In the genomic region with DNA sequence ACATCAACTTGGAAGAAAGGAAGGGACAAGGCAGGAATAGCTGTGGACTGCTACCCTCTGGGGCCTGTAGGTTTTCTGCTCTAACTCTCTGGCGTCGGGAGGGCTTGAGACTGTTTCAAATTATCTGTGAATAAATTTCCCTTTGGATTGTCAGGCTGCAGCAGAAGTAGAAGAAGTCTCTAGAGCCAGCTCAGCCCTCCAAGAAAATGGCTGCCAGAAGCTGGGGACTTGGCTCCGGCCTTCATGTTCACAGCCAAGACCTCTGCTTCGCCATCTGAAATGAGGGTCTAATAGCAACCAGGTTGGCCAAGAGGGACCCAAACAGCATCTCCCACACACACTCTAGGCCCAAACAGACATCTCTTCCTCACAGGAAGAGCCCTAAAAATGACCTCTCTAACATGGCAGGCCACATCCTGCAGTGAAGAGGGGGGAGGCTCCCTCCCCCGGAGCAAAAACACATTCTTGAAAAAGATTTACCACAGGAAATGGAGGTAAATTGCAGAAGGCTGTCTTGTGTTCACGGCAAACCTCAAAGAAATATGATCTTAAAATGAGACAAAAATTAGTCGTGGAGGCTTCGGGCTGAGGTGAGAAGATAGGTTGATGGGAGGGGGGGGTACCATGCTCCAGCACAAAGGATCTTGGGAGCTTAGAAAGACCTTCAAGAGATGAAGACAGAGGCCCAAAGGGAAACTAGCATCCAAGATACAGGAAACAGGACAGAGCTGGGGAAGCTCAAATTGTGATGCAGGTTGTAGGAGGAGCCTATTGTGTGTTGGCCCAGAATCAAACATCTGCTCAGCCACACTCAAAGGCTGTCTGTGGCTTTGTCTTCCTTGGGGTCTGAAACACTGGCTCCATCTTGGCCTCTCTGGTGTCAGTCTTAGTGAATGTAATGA, we compare ENCODE assay signal across 9 mouse cellular contexts. TPM values are rescaled to one million over a fixed set of nuclear protein-coding genes. Genes with fewer than 3 reads are reported as not detected.
DNase-seq lines count a peak whose midpoint lies in the region; ATAC-seq lines count a peak whose summit lies in the region.
"Had no signal": no experiment of that assay in that cellular context is flagged by ENCODE, and none has a peak within 500 bp of the region (broad histone marks: within the 10 kb centered on the region; RNA-seq: fewer than 3 reads in every experiment).

No protein-coding gene starts in this region.

- peaks cover 18% of the 10 kb centered on the region for H3K4me1 ChIP-seq in hindbrain, embryonic 15.5 days (replicated peaks)
- no peaks in the 10 kb centered on the region for H3K4me1 ChIP-seq in hindbrain, embryonic 11.5 days (replicated peaks; ENCODE audit: control insufficient read depth, insufficient read depth, low read length)
- peaks cover 59% of the 10 kb centered on the region for H3K4me1 ChIP-seq in limb, embryonic 15.5 days

- no peak overlapping the region for H3K9ac ChIP-seq in hindbrain, embryonic 15.5 days
- H3K9ac ChIP-seq in hindbrain, embryonic 11.5 days (ENCODE audit: low read depth, low read length), result no peak overlapping the region
- no peak overlapping the region for H3K9ac ChIP-seq in limb, embryonic 15.5 days
- H3K9ac ChIP-seq: neural tube, embryonic 12.5 days had no signal

- H3K9me3 ChIP-seq in hindbrain, embryonic 15.5 days, result no peaks in the 10 kb centered on the region
- H3K9me3 ChIP-seq in hindbrain, embryonic 11.5 days (ENCODE audit: control insufficient read depth, low read length), result no peaks in the 10 kb centered on the region
- H3K9me3 ChIP-seq in limb, embryonic 15.5 days, result no peaks in the 10 kb centered on the region

- 80% methylated on average over 8 of the region's 8 CpGs for WGBS in hindbrain, embryonic 15.5 days
- 81% methylated on average over 8 of the region's 8 CpGs for WGBS in hindbrain, embryonic 11.5 days
- WGBS in limb, embryonic 15.5 days, result 42% methylated on average over 8 of the region's 8 CpGs

- H3K4me2 ChIP-seq in hindbrain, embryonic 15.5 days, result no peak overlapping the region
- H3K4me2 ChIP-seq in hindbrain, embryonic 11.5 days (replicated peaks; ENCODE audit: low read depth, low read length), result no peak overlapping the region
- H3K4me2 ChIP-seq in limb, embryonic 15.5 days, result no peak overlapping the region
- H3K4me2 ChIP-seq: neural tube, embryonic 12.5 days had no signal

- no peak for DNase-seq in hindbrain, embryonic 11.5 days (ENCODE audit: low spot score)
- peak; percentile 70 to 79 for DNase-seq in CD8-positive naive resting alpha-beta T cell, adult 2 months (ENCODE audit: low read depth in 2 of 2, low spot score in 2 of 2)
- no peak for DNase-seq in retina, embryonic 14.5 days (ENCODE audit: low spot score)
- DNase-seq in urinary bladder, postnatal 4 days (ENCODE audit: low spot score in 2 of 2), result no peak
- DNase-seq in urinary bladder, postnatal 10 days (ENCODE audit: low spot score), result no peak

- peak overlapping the region; percentile 55; the same call in 1 of the 2 replicates for H3K27ac ChIP-seq in hindbrain, embryonic 15.5 days (replicated peaks)
- H3K27ac ChIP-seq in hindbrain, embryonic 11.5 days (ENCODE audit: low read depth, low read length), result no peak overlapping the region
- H3K27ac ChIP-seq in limb, embryonic 15.5 days, result peak overlapping the region; percentile 86
- H3K27ac ChIP-seq: neural tube, embryonic 12.5 days had no signal

- H3K27me3 ChIP-seq in hindbrain, embryonic 15.5 days, result no peaks in the 10 kb centered on the region
- no peaks in the 10 kb centered on the region for H3K27me3 ChIP-seq in hindbrain, embryonic 11.5 days (ENCODE audit: control insufficient read depth, insufficient read depth, low read length)
- no peaks in the 10 kb centered on the region for H3K27me3 ChIP-seq in limb, embryonic 15.5 days
- H3K27me3 ChIP-seq: neural tube, embryonic 12.5 days had no signal

- no peak for ATAC-seq in hindbrain, embryonic 15.5 days (ENCODE audit: low FRiP score, low read depth)
- no peak for ATAC-seq in hindbrain, embryonic 11.5 days (ENCODE audit: low FRiP score)
- peak; percentile 35; the same call in 1 of the 2 replicates for ATAC-seq in granulocyte monocyte progenitor cell, adult 5-6 weeks (replicated peaks; ENCODE audit: poor library complexity, severe bottlenecking)
- ATAC-seq in limb, embryonic 15.5 days (ENCODE audit: insufficient number of reproducible peaks, low FRiP score, low TSS enrichment, low read depth), result no peak

- H3K4me3 ChIP-seq in hindbrain, embryonic 15.5 days, result no peak overlapping the region
- no peak overlapping the region for H3K4me3 ChIP-seq in hindbrain, embryonic 11.5 days (ENCODE audit: low read depth, low read length)
- no peak overlapping the region for H3K4me3 ChIP-seq in limb, embryonic 15.5 days
- H3K4me3 ChIP-seq: neural tube, embryonic 12.5 days had no signal

- H3K36me3 ChIP-seq in hindbrain, embryonic 15.5 days, result no peaks in the 10 kb centered on the region
- no peaks in the 10 kb centered on the region for H3K36me3 ChIP-seq in hindbrain, embryonic 11.5 days (ENCODE audit: control insufficient read depth, insufficient read depth, low read length)
- H3K36me3 ChIP-seq in limb, embryonic 15.5 days, result no peaks in the 10 kb centered on the region
- H3K36me3 ChIP-seq: neural tube, embryonic 12.5 days had no signal

RNA-seq across cellular contexts. Expression of a gene that starts 48.4 kb away (rescaled TPM):
- 6.4 and 7.0 TPM in 2 replicates for polyA plus RNA-seq in hindbrain, embryonic 15.5 days (2015; fragmentation: Nextera tagmentation; extraction: Ambion mirVana)
- 7.8 and 9.2 TPM in 2 replicates for polyA plus RNA-seq in hindbrain, embryonic 11.5 days (2014; fragmentation: Nextera tagmentation; extraction: Ambion mirVana)
- not detected in 2 replicates for total RNA-seq in granulocyte monocyte progenitor cell, adult 5-6 weeks (2014; fragmentation: Nextera tagmentation)
- not detected in 2 replicates for total RNA-seq in granulocyte monocyte progenitor cell, adult 5-6 weeks (2017)
- polyA plus RNA-seq in limb, embryonic 15.5 days (2015; fragmentation: Nextera tagmentation; extraction: Ambion mirVana), result 36.9 and 40.7 TPM in 2 replicates

Comparison
In these comparisons a context has a peak if more than half of its experiments do, and no peak if none do; other contexts are left out.
1. DNase-seq: peak in CD8-positive naive resting alpha-beta T cell, adult 2 months (2 of 2); none in hindbrain, embryonic 11.5 days (single experiment), retina, embryonic 14.5 days (single experiment), urinary bladder, postnatal 4 days (0 of 2) and urinary bladder, postnatal 10 days (single experiment).